Mouse (Mus musculus) myocyte (in vitro differentiated cells): ENCODE measurements around the gene Ptrh2.

ENCODE experiments used
- E2F4 ChIP-seq: IDR thresholded peaks from one replicate; pipeline ENCODE4 v1.6.1; 2011; ENCODE audit warnings: mild to moderate bottlenecking, control low read depth, moderate library complexity; ENCODE audit not compliant: insufficient read depth
- MYOD1 ChIP-seq, 3 experiments: IDR thresholded peaks; one replicate each; pipeline ENCODE4 v1.6.1; 2011; ENCODE audit warnings: control low read depth in 2 of 3, low read depth in 2 of 3, mild to moderate bottlenecking in 2 of 3, moderate library complexity in 1 of 3; ENCODE audit not compliant: insufficient read length in 2 of 3, control insufficient read depth in 1 of 3
- POLR2A ChIP-seq: IDR thresholded peaks from one replicate; pipeline ENCODE4 v1.6.1; 2011; ENCODE audit warnings: low read depth, mild to moderate bottlenecking, control low read depth, moderate library complexity; ENCODE audit not compliant: insufficient read length
- TCF12 ChIP-seq: IDR thresholded peaks from one replicate; pipeline ENCODE4 v1.6.1; 2011; ENCODE audit warnings: mild to moderate bottlenecking, control low read depth; ENCODE audit not compliant: poor library complexity, insufficient read depth, severe bottlenecking

- TF ChIP-seq MYOD1 (IDR thresholded peaks at IDR 0.05; ENCODE audit: control insufficient read depth in 1 of 3, insufficient read length in 2 of 3, low read depth in 2 of 3) (no peak), POLR2A (no peak), TCF12 (no peak), E2F4 (no peak)
These were observed 3.1 kb upstream of the Ptrh2 start for GRCm38 (mm10) chr11:86680729-86681128.
